Mouse (Mus musculus) regulatory T cell (primary cell): ENCODE results near the gene Qrfp.

Experiments
- in situ Hi-C: fragments of 300-600 bp; cut with MboI, MseI; formaldehyde crosslinking; loops from one replicate; pipeline ENCODE4 v1.15.1; 2025; ENCODE audit warnings: high pct_unique_total_duplicates

Qrfp gene

DNA sequence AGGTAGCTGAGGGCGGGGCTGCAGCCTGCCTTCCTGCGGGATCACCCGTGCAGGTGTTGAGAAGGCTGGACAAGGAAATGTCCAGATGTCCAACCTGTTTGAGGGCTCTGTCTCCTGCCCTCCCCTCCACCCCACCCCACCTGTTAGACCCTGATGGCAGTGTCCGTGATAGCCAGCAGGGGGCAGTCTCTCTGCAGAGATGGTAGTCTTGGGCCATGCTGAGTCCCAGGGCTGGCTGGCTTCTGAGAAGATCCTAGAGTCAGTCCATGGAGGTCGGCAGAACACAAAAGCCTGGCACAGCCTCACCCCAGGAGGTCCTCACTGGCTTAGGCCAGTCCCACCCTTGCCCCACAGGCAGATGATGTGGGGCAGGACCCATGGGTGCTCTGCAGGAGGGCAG lies 5.0 kb upstream of the Qrfp start:
- in situ Hi-C loops, result loop anchor here (5.0 kb wide), 1 partner anchor 37 kb away; no protein-coding TSS in a partner anchor

DNA sequence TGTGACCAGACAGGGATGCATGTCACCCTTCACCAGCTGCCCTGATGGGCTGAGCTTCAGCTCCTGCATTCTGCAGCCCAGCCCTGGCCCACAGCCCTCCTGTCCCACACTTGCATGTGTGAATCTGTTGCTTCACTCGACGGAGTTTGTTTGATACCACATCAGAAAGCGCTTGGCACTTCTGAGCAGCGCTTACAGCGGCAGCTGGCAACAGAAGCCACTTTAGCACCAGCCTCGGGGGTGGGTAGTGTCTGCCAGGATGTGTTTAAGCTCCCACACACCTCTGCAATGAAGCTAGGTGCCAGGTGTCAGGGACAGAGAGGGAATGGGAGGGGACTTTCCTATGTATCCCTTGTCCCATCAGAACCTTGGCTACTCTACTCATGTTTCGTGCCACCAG lies 4.3 kb upstream of the Qrfp start:
- in situ Hi-C loops, result loop anchor here (5.0 kb wide), 2 partner anchors 38 to 73 kb away; partner anchors contain the start of gene Lamc3

DNA sequence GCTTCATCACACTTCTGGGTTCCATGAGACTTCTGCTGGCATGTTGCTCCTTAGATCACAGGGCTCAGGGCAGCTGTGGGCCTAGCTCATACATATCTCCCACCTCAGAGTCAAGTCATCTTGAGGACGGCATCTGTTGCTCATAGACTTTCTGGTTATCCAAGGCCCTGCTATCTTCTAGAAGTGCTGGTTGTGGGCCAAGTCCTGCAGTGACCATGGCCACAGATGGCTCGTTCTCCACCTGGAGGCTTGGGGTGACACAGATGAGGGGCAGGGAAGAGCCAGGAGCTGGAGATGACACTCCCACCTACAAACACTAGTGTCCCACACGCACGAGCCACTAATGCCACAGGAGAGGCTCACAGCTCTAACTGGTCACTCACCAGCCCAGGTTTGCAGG lies 3.3 kb upstream of the Qrfp start:
- in situ Hi-C loops, result loop anchor here (5.0 kb wide), 1 partner anchor 74 kb away; the partner anchor contains the start of gene Lamc3

DNA sequence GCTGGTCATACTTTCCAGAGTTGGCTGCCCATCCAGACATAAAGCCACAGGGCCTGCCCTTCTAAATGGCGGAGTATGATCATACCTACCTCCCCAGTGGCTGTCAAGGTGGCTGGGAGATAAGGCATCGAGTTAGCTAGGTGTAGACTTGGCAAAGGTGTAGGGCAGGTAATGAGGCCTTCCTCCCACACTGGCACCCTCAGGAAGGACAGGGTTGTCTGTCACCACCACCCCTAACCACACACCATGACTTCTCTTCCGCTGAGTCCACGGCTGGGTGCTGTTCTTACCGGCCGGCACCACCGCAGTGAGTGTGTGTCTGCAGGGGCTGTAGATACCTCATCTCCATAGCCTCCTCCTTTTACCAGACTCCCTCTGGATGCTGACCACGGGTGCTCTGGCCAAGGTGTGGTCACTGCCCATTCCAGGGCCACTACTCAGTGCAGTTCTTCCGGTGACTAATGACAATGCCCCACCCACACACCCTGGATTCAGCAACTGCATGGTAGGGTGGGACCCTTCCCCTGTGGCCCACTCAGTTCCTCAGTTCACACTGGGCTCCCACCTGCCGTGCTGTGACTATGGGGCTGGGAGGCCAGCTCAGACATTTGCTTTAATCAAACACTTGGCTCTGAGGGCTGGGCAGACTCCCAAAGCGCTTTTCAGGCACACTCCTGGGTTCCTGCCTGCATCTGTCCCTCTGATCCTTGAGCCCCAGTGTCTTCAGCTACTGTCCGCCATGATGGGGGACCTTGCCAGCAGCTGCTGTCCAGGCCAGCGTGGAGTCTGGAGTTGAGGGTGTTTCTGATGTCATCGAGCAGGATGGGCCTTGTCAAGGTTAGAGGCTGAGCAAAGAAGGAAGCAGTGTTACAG lies 942 bp upstream of the Qrfp start:
- in situ Hi-C loops, result loop anchor here (5.0 kb wide), 1 partner anchor 76 kb away; the partner anchor contains the start of gene Lamc3

DNA sequence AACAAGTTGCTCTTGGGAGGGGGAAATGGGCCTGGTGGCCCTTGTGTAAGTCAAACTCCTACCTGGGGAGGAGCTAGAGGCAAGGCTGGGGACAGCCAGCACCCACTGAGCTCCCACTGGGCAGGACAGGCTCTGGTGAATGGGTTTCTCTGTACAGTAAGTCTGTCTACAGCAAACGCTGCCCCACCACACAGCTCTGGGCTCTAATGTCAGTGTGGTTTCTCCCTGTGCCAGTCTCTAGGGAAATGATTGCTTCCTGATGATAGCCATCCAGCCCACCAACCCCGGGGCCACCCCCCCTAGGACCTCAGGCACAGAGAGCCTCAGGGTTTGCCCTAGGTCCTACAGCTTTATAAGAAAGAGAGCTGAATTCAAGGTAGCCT lies 1.0 kb downstream of the Qrfp start:
- in situ Hi-C loops, result no loop called here

DNA sequence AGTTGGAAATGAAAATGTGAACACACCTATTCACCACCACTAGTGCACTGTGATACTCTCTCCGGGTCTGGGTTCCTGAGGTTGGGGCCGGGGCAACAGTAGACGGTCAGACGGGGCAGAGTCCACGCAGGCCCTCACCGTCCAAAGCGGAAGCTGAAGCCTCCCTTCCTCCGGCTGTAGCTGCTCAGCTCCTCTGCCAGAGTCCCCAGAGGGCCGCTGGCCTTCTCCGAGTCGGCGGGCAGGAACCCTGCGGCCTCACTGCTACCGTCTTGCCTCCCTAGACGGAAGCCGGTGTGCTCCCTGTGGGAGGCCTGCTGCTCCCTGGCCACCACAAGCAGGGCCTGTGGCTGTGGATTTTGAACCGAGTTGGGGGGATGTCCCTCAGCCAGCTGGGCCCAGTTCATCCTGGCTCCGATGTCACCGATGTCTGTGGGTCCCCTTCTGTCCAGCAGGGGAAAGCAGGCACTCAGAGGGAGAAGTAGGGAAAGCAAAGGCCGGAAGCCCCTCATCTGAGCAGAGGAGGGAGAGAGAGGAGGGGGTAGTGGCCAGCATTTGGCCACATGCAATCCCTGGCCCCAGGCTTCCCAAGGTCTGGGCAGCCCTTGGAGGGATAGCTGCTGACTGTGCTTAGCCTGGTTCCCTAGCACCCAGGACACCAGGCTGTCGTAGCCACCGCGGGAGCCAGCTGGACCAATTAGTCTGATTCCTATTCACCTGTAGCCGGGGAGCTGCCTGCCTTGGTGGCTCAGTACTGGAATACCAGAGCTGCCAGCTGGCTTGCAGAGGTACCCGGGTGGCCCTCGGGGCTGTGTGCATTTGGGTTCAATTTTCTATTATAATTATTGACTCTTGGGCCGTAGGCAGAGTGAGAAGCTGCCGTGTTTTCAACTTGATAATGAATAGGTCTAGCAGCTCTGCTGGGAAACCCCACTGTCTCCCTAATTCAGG lies 1.7 kb downstream of the Qrfp start:
- in situ Hi-C loops, result no loop called here

DNA sequence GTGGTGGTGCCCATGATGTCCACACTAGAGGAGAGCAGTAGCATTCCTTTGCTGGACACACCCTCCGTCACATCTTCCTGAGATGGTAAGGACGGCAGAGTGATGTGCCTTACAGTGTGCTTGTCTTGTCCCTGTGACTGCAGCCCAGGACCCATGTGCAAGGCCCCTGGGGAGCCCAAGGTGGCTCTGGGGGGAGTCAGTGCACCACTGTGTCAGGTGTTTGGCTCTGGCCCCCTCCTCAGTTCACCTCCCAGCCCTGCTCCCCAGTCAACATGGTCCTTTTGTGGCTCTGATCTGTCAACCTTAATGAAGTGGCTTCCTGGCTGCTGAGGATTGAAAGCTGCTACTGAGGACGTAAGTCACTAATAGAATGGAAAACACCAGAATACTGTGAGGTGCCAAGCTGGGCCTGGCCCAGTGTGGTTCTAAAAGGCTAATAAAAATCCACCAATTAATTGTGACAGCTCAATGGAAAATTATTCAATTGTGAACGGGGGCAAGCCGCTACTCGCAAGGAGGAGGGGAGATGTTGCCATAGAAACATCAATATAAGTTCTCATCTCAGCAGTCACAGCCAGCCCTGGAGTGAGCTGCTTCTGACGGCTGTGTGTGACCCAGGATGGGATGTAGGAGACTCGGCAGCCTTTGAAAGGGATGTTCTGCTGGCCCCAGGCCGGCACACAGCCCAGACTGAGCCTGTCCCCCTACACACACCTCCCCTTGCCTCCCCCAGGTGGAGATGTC lies 3.6 kb downstream of the Qrfp start:
- in situ Hi-C loops, result no loop called here

DNA sequence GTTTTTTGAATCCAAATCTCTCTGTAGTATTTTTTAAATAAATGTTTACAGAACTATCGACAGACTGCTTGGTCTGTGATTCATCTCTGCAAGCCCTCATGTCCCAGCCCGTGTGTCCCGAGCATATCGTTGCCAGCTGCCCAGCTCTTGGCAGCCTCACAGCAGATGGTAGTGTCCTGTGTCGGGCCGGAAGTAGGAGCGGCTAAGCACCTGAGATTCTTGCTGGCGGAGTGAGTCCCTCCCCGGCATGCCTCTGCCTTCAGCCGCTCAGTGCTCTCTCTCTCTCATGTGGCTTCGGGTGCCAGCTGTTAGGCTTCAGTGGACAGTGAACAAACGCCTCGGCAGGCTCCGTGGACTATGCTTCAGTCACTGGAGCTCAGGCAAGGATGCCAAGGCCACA lies 6.9 kb downstream of the Qrfp start:
- in situ Hi-C loops, result no loop called here

DNA sequence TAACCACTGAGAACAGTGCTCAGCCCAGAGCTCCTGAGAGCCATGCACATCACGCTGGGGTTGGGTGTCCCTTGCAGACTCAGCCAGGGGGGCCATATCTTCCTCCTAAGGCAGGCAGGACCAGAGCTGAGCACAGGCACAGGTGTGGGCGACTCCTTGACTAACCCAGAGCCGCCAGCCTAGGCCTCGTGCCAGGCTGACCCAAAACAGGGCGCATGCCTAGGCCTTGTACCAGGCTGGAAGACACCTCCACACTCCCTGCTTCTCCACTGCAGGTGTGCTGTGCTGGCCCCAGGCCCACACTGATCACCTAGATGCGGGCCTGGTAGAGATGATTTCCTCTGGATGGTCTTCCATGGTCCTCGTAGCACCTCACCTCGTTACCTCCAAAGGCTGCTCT lies 7.6 kb downstream of the Qrfp start:
- in situ Hi-C loops, result no loop called here

DNA sequence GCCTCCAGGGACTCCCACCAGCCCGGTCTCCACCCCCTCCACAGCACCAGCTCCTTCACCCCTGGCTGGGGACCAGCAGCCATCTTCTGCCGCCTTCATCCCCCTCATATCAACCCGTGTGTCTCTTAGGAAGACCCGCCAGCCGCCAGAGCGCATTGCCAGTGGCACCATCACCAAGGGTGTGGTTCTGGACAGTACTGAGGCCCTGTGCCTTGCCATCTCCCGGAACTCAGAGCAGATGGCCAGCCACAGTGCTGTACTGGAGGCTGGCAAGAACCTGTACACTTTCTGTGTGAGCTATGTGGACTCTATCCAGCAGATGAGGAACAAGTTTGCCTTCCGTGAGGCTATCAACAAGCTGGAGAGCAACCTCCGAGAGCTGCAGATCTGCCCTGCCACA lies 9.0 kb downstream of the Qrfp start:
- in situ Hi-C loops, result no loop called here

DNA sequence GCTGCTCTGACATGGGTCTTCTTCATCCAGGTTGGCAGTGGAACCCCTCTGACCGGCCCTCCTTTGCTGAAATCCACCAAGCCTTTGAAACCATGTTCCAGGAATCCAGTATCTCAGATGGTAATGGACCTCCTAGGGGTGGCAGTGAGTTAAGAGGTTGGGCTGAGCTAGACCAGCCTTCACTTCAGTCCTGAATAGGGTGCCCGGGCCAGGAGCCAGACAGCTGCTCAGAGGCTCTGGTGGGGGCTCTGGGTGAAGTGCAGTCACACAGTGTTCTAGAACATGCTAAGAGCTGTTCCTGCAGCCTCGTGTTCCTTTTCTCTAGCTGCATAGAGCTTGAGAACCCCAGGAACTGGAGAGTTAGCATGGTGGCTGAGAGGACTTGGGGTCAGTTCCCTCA lies 13.4 kb downstream of the Qrfp start:
- in situ Hi-C loops, result no loop called here

DNA sequence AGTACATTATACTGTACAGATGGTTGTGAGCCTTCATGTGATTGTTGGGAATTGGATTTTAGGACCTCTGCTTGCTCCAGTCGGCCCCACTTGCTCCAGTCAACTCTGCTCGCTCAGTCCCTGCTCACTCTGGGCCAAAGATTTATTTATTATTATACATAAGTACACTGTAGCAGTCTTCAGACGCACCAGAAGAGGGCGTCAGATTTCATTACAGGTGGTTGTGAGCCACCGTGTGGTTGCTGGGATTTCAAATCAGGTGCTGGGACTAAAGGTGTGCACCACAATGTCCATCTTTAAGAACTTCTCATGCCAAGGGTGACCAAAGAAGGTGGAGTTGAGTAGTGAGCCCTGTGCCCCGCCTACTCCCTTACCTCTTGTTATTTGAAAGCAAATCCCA lies 17.8 kb downstream of the Qrfp start:
- in situ Hi-C loops, result no loop called here

DNA sequence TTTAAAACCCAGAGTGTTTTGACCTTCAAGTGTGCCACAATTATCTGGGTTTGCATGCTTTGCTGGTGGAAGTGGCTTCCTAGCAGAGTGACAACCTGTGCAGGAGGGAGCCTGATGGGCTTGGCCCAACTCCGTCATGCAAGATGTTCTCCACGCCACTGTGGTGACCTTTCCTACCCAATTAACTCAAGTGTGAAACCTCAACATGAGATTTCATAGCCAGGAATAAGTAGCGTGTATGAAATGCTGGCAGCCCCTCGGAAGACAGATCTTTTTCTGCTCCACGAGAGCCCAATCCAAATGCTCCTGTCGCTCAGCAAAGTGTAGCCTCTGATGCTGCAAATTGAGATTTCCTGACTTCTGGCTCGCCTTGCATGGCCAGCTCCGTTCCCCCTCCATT lies 19.1 kb downstream of the Qrfp start:
- in situ Hi-C loops, result no loop called here

DNA sequence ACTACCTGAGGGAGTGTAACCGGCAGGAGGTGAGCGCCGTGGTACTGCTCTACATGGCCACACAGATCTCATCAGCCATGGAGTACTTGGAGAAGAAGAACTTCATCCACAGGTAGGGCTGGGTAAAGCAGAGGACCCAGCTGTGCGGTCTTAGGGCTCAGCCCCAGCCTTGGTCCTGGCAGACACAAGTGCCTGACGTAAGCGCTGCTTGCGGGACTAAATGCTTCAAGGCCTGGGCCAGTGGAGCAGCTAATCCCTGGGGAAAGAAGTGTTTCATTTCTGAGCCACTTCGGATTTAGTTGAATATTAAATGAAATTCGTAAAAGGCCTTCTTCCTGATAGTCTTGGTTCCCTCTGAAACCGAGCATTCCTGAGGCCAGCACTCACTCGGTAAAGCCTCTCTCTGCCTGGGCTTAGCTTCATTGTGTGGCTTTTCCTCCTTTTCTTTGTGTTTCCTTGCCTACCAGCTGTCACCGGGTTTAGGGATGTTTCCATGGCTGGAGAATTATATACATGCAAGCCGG lies 19.6 kb downstream of the Qrfp start:
- in situ Hi-C loops, result no loop called here

DNA sequence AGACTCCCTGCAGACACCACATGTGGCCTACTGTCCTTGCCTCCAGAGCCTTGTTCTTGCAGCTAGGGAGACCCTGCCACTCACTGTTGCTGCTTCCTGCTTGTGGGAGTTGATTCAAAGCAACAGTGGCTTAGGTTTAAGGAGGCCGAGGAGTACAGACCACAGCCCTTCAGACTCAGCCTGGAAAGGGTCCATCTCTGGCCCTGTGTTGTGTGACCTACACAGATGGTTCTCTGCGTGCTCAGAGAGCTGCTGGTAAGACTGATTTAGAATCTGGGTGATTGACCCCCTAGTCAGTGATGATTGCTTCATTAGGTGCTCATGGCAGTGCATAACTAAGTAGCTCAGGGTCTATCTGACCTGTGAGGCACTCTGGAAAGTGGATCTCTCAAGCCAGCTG lies 21.2 kb downstream of the Qrfp start:
- in situ Hi-C loops, result loop anchor here (5.0 kb wide), 1 partner anchor 102 kb away; the partner anchor contains the start of gene Abl1

DNA sequence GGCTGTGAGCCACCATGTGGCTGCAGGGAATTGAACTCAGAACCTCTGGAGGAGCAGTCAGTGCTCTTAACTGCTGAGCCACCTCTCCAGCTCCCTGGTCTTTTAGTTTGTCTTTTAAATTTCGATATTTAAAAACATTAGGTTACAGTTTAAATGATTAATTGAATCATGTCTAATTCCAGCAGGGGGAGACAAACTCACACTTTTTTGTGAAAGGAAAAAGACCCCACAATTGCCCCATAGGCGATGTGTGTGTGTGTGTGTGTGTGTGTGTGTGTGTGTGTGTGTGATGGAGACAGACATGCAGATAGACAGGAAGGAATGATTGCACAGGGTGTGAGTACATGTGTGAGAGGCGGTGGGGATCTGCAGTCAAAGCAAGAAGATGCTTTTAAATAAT lies 22.2 kb downstream of the Qrfp start:
- in situ Hi-C loops, result loop anchor here (5.0 kb wide), 1 partner anchor 101 kb away; the partner anchor contains the start of gene Abl1

DNA sequence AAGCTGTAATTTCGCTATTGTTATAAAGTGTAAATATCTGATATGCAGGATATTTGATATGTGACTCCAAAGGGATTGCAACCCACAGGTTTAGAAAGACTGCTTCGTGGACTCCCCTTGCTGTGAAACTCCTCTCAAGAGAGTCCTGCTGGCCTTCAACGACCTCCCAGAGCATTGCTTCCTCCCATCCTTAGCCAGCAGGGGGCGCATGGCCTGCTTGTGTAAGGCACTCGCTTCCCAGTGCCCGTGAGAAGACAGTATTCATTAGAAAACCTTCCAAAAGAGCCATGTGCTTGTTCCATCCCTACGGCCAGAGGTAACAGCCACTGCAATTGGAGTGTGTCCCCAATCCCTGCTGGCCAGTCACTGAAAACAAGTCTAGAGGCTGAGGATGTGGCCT lies 23.4 kb downstream of the Qrfp start:
- in situ Hi-C loops, result loop anchor here (5.0 kb wide), 1 partner anchor 100 kb away; the partner anchor contains the start of gene Abl1

DNA sequence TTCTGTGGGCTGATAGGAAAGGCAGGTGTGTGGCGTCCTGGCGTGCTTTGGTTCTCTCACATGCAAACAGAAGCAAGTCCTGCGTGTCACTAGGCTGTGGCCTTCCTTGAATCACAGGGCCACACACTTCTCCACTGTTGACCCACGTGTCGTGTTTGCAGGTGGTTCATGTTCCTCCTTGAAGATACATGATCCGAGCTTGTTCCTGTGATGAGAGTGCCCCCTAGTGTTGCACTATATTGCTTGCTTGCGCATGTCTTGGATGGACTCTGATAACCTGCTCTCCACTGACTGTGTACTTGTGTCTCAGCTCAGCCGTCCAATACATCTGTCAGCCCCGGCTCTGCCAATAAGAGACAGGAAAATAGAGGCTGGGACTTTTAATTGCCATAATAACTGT lies 25.3 kb downstream of the Qrfp start:
- in situ Hi-C loops, result loop anchor here (5.0 kb wide), 1 partner anchor 98 kb away; the partner anchor contains the start of gene Abl1

DNA sequence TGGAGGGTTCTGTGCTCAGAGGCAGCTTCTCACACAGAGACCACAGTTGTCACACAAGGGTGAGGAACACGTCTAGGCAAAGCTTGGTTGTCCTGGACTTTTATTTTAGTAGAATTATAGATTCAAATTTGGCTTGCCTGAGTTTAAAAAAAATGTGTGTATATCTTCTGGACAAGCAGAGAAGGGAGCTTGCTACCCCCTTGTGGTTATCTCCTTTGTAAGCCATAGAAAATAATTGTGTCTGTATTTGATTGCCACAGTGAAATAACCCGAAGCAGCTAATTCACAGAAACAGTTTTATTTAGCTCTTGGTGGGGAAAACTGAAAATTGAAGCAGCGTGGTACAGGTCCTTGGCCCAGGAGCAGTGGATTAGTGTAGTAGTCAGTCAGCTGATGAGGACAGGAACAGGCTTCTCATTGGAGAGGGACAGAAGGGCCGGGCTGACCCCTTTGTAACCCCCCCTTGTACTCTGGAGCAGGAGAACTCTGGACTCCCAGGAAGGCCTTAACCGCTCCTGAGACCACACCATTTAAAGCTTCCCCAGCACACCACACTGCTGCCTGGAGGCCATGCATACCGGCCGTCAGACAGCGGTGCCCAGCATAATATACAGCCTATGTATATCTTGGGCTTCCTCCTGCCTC lies 27.3 kb downstream of the Qrfp start:
- in situ Hi-C loops, result no loop called here

DNA sequence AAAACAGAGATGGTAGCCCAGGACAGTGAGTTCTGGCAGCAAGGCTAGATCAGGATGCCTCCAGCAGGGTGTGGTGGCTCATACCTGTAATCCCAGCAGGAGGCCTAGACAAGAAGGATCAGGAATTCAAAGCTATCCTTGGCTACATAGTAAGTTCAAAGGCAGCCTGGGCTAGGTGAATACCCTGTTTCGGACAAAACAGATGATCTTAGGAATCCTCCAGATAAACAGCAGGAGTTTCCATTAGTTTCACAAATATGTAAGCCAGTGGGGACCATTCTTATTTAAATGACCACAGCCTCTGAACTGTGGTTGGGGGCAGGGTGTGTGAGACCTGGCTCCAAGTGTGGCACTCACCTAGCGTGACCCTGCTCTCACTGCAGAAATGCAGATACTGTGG lies 31.1 kb downstream of the Qrfp start:
- in situ Hi-C loops, result no loop called here

DNA sequence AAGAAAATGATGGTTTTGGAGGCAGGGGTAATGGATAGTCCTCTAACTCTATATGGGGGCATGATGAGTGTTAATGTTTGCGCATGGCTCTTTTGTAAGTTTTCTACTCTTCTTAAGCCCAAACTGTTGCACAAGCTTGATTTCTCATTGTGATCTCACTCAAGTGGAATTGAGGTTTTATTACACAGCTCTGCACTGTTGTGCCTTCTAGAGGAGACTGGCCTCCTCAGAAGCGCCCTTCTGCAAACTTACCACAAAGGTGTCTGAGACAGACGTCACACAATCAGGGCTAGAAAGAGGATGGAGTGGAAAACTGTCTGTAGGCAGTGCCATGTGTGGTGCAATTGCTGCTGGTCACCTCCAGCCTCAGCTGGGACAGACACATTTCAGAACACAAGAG lies 33.9 kb downstream of the Qrfp start:
- in situ Hi-C loops, result no loop called here
